Mouse (Mus musculus): ENCODE results near the gene Fam173b.

- no peak for TF ChIP-seq POLR2A (IDR thresholded peaks at IDR 0.05; ENCODE audit: low read depth, low read length)
- no peak for TF ChIP-seq CTCF (conservative IDR thresholded peaks at IDR 0.05; ENCODE audit: insufficient read depth, insufficient read length, low read depth, low read length)
Measured at GRCm38 (mm10) chr15:31563577-31564546, 37.8 kb upstream of the Fam173b start.
